Comparison of ENCODE assay signal across 24 mouse cellular contexts in the genomic region with DNA sequence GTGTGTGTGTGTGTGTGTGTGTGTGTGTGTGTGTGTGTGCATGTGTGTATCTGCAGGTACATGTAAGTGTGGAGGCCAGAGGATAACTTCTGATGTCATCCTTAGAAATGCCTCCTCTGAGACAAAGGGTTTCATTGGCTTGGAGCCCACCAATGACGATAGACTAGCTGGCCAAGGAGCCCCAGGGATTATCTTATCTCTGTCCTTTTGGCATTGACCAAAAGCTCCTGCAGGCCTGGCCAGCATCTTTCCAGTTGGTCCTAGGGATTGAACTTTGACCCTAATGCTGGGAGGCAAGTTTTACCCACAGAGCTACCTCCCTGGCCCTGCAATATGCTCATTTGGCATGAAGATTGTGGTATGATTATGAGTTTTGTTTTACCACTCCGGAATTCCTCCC.
DNase-seq lines count a peak whose midpoint lies in the region; TF ChIP-seq lines count a peak whose summit lies in the region.
"Had no signal": no experiment of that assay in that cellular context is flagged by ENCODE, and none has a peak within 500 bp of the region (broad histone marks: within the 10 kb centered on the region; RNA-seq: fewer than 3 reads in every experiment).

No protein-coding gene starts in this region.

- DNase-seq in cerebellum, adult 9-10 months: peak; percentile 14
- no peak for DNase-seq in cerebellum, adult 11 months
- no peak for DNase-seq in gastrocnemius, adult 2 months
- DNase-seq in gastrocnemius, postnatal 10 days: no peak
- DNase-seq in lung, postnatal 36 days: peak; percentile 19
- DNase-seq in lung, postnatal 14 days: no peak
- DNase-seq: adrenal gland, adult 2 months; adrenal gland, postnatal 14 days; B cell, adult 2 months; cerebellum, adult 9-11 months; gastrocnemius, postnatal 14 days; heart, postnatal 14 days; kidney, adult 11 months; kidney, adult 8-10 months had no signal

- TF ChIP-seq CTCF in gastrocnemius, adult 2 months (IDR thresholded peaks at IDR 0.05): no peak

- H3K4me3 ChIP-seq in gastrocnemius, adult 2 months: no peak overlapping the region
- H3K4me3 ChIP-seq: embryonic facial prominence, embryonic 10.5 days; embryonic facial prominence, embryonic 13.5 days; erythroblast, embryonic 14.5 days; forebrain, embryonic 12.5 days; forebrain, embryonic 15.5 days; heart, embryonic 12.5 days; heart, embryonic 15.5 days; hindbrain, embryonic 10.5 days; hindbrain, embryonic 13.5 days; intestine, embryonic 15.5 days had no signal

- intact Hi-C loops in gastrocnemius, adult 2 months (cut with DNase I): loop anchor here (5.0 kb wide), 1 partner anchor 44 kb away; no protein-coding TSS in a partner anchor

- H3K27ac ChIP-seq in gastrocnemius, adult 2 months: 0 out of 2 replicates have a peak overlapping the region, but pooled peaks have one; percentile 28
- H3K27ac ChIP-seq: embryonic facial prominence, embryonic 10.5 days; embryonic facial prominence, embryonic 13.5 days; forebrain, embryonic 12.5 days; forebrain, embryonic 15.5 days; heart, embryonic 15.5 days; hindbrain, embryonic 10.5 days; hindbrain, embryonic 13.5 days; intestine, embryonic 15.5 days had no signal

Comparison
In these comparisons a context has a peak if more than half of its experiments do, and no peak if none do; other contexts are left out.
1. DNase-seq: peak in cerebellum, adult 9-10 months (single experiment) and lung, postnatal 36 days (single experiment); none in cerebellum, adult 11 months (single experiment), gastrocnemius, adult 2 months (single experiment), gastrocnemius, postnatal 10 days (single experiment) and lung, postnatal 14 days (single experiment).